Mouse (Mus musculus) olfactory bulb, adult 2 months (tissue): Measurements from ENCODE around the gene Ak5. TPM values are rescaled to one million over a fixed set of nuclear protein-coding genes. Genes with fewer than 3 reads are reported as not detected.

Source experiments
- H3K27ac ChIP-seq: fragments of 200-500 bp; 2 replicates; pipeline ENCODE4 v1.5.1; 2012; ENCODE audit warnings: low read depth, low read length; ENCODE audit not compliant: insufficient read depth
- H3K4me1 ChIP-seq: fragments of 200-500 bp; 2 replicates; pipeline ENCODE4 v1.6.1; 2012; ENCODE audit warnings: low read length; ENCODE audit not compliant: control insufficient read depth, insufficient read depth
- H3K4me3 ChIP-seq: fragments of 200-500 bp; 2 replicates; pipeline ENCODE4 v1.5.1; 2012; ENCODE audit warnings: mild to moderate bottlenecking, low read depth, low read length, moderate library complexity; ENCODE audit not compliant: insufficient read depth
- CTCF ChIP-seq: fragments of 200-500 bp; IDR thresholded peaks from 2 replicates; pipeline ENCODE4 v1.5.1; 2012; ENCODE audit warnings: low read depth, mild to moderate bottlenecking, low read length, moderate library complexity; ENCODE audit not compliant: insufficient read depth
- POLR2A ChIP-seq: fragments of 200-500 bp; IDR thresholded peaks from 2 replicates; pipeline ENCODE4 v1.6.1; 2012; ENCODE audit warnings: mild to moderate bottlenecking, low read depth, low read length, moderate library complexity; ENCODE audit not compliant: insufficient read depth
- WGBS: fragments of 180-500 bp; shearing (Covaris S2); methylation state at CpG from one replicate; pipeline ENCODE4 v1.1.7; 2018; 5-methylcytosine and 5-hydroxymethylcytosine counted together
- polyA plus RNA-seq: library from polyadenylated mRNA; stranded (reverse); fragments of >200 nt; gene quantifications from 2 replicates; pipeline ENCODE4 v1.2.4, GENCODE M21; 2012; ENCODE audit warnings: low replicate concordance; ENCODE audit not compliant: missing spikeins, insufficient read depth, insufficient read length

Gene Ak5
- polyA plus RNA-seq, 1 experiment, result not detected

GRCm38 (mm10) chr3:152470347-152470746, 197.8 kb downstream of the Ak5 start:
- no peak for TF ChIP-seq CTCF
- TF ChIP-seq POLR2A, result no peak
- Histone ChIP-seq H3K4me3 (no peak overlapping the region), H3K27ac (no peak overlapping the region), H3K4me1 (peaks cover 5% of the 10 kb centered on the region)
- 86% methylated on average over 10 of the region's 10 CpGs for WGBS

DNA sequence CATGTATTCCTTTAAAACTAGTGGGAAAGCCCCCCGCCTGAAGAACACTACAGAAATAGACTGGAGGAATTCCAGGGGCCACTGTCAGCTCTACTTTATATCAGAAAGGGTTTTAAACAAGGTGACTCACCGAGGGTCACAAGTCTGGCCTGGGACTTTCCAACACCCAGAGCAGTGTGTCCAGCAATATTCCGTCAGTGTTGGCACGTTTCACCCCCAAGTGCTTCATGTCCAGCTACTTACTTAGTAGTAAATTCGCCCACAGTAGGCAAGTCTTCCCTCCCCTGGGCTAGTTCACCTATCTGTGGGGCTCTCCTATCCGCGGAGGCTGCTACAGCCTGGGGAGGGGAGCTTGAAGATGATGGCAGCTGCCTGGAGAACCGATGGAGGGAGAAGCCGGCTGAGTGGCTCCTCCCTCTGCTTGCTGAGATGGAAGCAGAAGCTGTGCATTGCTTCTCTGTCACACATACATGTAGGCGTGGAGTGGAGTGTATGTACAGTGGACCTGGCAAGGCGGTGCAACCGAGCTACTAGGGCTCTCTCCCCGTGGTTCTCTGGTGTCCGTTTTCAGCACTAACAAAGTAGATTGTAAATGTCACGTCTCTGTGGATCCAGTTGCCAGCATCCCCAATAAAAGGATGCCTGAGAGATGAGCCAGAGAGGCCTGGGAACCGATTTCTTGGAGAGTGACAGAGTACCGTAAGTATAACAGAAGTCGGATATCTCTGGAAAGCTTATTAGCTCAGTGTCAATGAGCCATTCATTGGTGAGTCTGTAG, 198.5 kb downstream of the Ak5 start:
- no peak overlapping the region for H3K27ac ChIP-seq
- TF ChIP-seq POLR2A (no peak), CTCF (no peak)
- WGBS, result 76% methylated on average over 18 of the region's 18 CpGs

GRCm38 (mm10) chr3:152468569-152469041, 199.6 kb downstream of the Ak5 start:
- WGBS, result 92% methylated on average over 12 of the region's 12 CpGs

More for the DNA sequence above, 198.5 kb downstream of the Ak5 start:
- Histone ChIP-seq H3K4me1 (peaks cover 3% of the 10 kb centered on the region), H3K4me3 (no peak overlapping the region)

DNA sequence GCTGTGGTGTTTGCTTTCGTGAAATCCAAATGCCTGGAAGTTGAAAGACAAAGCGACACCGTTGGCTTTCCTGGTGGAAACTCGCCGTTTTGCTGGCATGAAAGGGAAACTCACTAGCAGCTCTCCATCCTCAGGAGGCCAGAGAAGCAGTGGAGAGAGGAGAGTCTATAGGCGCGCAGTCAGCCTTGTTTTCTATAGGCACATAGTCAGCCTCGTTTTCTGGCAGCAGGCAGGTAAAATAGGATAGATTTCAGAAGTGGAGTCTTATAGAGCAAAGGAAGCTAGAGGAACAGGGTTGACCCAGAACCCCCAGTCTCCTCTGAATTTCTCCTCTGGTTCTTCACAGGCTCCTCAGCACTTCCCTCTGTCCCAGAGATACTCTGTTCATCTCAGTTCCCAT, 200.1 kb downstream of the Ak5 start:
- H3K4me3 ChIP-seq, result no peak overlapping the region
- 89% methylated on average over 8 of the region's 8 CpGs for WGBS
- TF ChIP-seq POLR2A (no peak), CTCF (no peak)
- H3K4me1 ChIP-seq, result peaks cover 3% of the 10 kb centered on the region
- H3K27ac ChIP-seq, result no peak overlapping the region

More at GRCm38 (mm10) chr3:152468569-152469041, 199.6 kb downstream of the Ak5 start:
- H3K4me1 ChIP-seq, result peaks cover 3% of the 10 kb centered on the region
- no peak overlapping the region for H3K27ac ChIP-seq
- no peak overlapping the region for H3K4me3 ChIP-seq
- no peak for TF ChIP-seq POLR2A
- TF ChIP-seq CTCF, result no peak

- WGBS, result 90% methylated on average over 4 of the region's 4 CpGs
- TF ChIP-seq POLR2A (no peak), CTCF (no peak)
- H3K4me1 ChIP-seq, result peaks cover 6% of the 10 kb centered on the region
- no peak overlapping the region for H3K27ac ChIP-seq
- H3K4me3 ChIP-seq, result no peak overlapping the region
Observed at GRCm38 (mm10) chr3:152467312-152467711, 200.8 kb downstream of the Ak5 start.

DNA sequence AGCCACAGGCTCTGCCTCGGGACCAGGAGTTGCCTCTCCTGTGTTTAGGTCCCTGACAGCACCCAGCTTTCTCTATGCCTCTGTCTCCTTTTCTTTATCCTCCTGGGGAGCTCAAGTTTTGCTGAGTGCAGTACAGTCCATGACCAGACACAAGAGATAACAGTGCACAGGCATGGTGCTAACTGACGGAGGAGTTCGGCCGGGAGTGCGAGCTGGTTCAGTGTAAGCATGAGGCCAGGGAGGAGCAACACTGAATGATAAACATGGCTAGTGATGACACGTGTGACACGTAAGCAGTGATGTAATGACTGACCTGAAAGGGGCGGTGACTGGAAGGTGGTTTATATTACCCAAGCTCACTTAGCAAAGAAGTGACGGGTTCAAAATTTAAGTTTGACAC, 201.3 kb downstream of the Ak5 start:
- TF ChIP-seq POLR2A, result no peak
- no peak for TF ChIP-seq CTCF
- WGBS, result 96% methylated on average over 9 of the region's 9 CpGs
- Histone ChIP-seq H3K4me3 (no peak overlapping the region), H3K4me1 (peaks cover 9% of the 10 kb centered on the region), H3K27ac (no peak overlapping the region)

GRCm38 (mm10) chr3:152465338-152465737, 202.8 kb downstream of the Ak5 start:
- Histone ChIP-seq H3K4me1 (peaks cover 9% of the 10 kb centered on the region), H3K4me3 (no peak overlapping the region), H3K27ac (no peak overlapping the region)
- 85% methylated on average over 6 of the region's 6 CpGs for WGBS
- TF ChIP-seq CTCF (no peak), POLR2A (no peak)

DNA sequence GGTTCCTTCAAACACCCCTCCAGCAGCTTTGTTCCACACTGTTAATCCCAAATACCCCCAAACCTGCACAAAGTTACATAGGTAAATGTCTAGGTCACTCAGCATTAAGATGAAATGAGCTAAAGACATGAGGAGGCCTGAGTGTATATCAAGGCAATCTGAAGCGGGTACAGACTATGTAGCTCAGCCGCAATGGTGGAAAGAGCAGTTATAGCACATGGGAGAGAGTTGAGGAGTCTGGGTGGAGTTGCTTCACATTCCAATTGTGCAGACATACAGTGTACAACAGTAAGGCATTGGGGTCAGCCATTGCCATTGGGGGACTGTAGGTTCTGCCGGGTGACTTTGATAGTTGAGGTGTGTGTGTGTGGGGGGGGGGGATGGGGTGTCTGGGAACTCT, 203.7 kb downstream of the Ak5 start:
- Histone ChIP-seq H3K4me1 (peaks cover 9% of the 10 kb centered on the region), H3K4me3 (no peak overlapping the region), H3K27ac (no peak overlapping the region)
- no peak for TF ChIP-seq POLR2A
- TF ChIP-seq CTCF, result no peak
- 98% methylated on average over 3 of the region's 3 CpGs for WGBS

- no peak for TF ChIP-seq POLR2A
- TF ChIP-seq CTCF, result no peak
- no peak overlapping the region for H3K4me3 ChIP-seq
- H3K4me1 ChIP-seq, result peaks cover 9% of the 10 kb centered on the region
- WGBS, result 77% methylated on average over 10 of the region's 10 CpGs
- H3K27ac ChIP-seq, result no peak overlapping the region
Observed at GRCm38 (mm10) chr3:152462900-152463299, 205.3 kb downstream of the Ak5 start.
